Mouse (Mus musculus) heart, embryonic 16.5 days (tissue): ENCODE results near the gene Pbx1. TPM values are rescaled to one million over a fixed set of nuclear protein-coding genes. Genes with fewer than 3 reads are reported as not detected.
A peak's percentile ranks its signal among the peaks of the same experiment; 100 is the strongest.

Experiments used
- ATAC-seq: fragments of 200-750 bp; cut with Nextera tagmentation; replicated peaks from 2 replicates; pipeline ENCODE4 v1.8.0; 2017; ENCODE audit warnings: moderate number of reproducible peaks; ENCODE audit not compliant: insufficient read depth, low FRiP score; ENCODE audit errors: extremely low read depth
- H3K27ac ChIP-seq: fragments of 300-500 bp; sonication (generic); 2 replicates; pipeline ENCODE4 v1.5.1; 2014; ENCODE audit warnings: mild to moderate bottlenecking, low read length, control low read depth, moderate library complexity
- H3K27me3 ChIP-seq: fragments of 300-500 bp; sonication (generic); 2 replicates; pipeline ENCODE4 v1.6.1; 2014; ENCODE audit warnings: low read length, mixed read lengths; ENCODE audit not compliant: control insufficient read depth, insufficient read depth
- H3K36me3 ChIP-seq: fragments of 300-500 bp; sonication (generic); 2 replicates; pipeline ENCODE4 v1.6.1; 2014; ENCODE audit not compliant: control insufficient read depth, insufficient read depth
- H3K4me1 ChIP-seq: fragments of 300-500 bp; sonication (generic); 2 replicates; pipeline ENCODE4 v1.6.1; 2014; ENCODE audit warnings: low read length, mixed read lengths; ENCODE audit not compliant: control insufficient read depth, insufficient read depth
- H3K4me2 ChIP-seq: fragments of 300-500 bp; sonication (generic); 2 replicates; pipeline ENCODE4 v1.6.1; 2014; ENCODE audit warnings: low read depth, mild to moderate bottlenecking, control low read depth, low read length
- H3K4me3 ChIP-seq: fragments of 300-500 bp; sonication (generic); 2 replicates; pipeline ENCODE4 v1.5.1; 2014; ENCODE audit warnings: mild to moderate bottlenecking, control low read depth, low read length
- H3K9ac ChIP-seq: fragments of 300-500 bp; sonication (generic); 2 replicates; pipeline ENCODE4 v1.6.1; 2014; ENCODE audit warnings: low read length, control low read depth
- H3K9me3 ChIP-seq: fragments of 300-500 bp; sonication (generic); replicated peaks from 2 replicates; pipeline ENCODE4 v1.6.1; 2016; ENCODE audit warnings: low read length; ENCODE audit not compliant: control insufficient read depth
- WGBS: fragments of 180-500 bp; shearing (Covaris S2); extraction: QIAGEN DNeasy Blood & Tissue Kit; methylation state at CpG from one replicate; pipeline ENCODE4 v1.1.7; 2014; 5-methylcytosine and 5-hydroxymethylcytosine counted together
- polyA plus RNA-seq: library from polyadenylated mRNA; unstranded; fragments of >200 nt; fragmentation: Nextera tagmentation; extraction: Ambion mirVana; gene quantifications from 2 replicates; pipeline ENCODE4 v1.2.1, GENCODE M21; 2015

Gene Pbx1
- polyA plus RNA-seq, 1 experiment from 2014 or later = 18.0 TPM

DNA sequence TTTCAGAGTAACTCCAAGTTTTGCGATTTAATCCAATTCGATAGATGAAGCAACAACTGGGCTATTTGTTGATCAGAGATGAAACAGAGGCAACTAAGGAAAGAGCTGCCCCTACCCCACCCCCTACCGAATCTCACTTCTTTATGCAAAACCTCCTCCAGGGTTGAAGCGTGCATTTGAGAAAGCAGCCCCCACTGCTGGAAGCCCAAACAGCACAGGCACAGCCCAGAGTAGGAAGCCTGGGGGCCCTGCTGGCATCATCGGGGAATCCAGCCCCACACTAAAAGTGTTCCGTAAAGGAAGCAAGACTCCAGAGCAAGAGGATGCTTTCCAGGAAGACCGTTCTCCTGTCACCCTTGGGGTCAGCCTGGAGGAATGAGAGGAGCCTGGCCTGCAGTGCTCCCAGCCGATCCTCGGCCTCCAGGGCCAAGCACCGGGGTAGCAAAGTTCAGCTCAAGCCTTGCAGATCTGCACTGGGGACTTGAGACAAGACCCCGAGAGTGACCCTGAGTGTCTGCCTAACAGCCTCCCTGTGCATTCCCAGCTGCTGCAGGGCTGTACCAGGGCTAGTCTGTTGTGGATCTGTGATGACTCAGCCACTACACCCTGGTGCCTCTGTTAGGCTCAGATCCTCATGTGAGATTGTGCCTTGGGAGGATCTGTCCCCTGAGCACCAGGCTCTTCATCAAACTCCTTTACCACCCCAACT lies 15.2 kb downstream of the Pbx1 start:
- Histone ChIP-seq H3K4me3 (no peak overlapping the region), H3K27me3 (no peaks in the 10 kb centered on the region), H3K4me2 (peak overlapping the region; percentile 43), H3K9ac (peak overlapping the region; percentile 55), H3K4me1 (peaks cover 37% of the 10 kb centered on the region), H3K9me3 (no peaks in the 10 kb centered on the region), H3K36me3 (0 out of 2 replicates have a peak, but pooled peaks cover 6% of the 10 kb centered on the region), H3K27ac (peak overlapping the region; percentile 57)
- 12% methylated on average over 11 of the region's 11 CpGs for WGBS
- ATAC-seq = peak; percentile 46

GRCm38 (mm10) chr1:168410611-168411010 lies 21.5 kb downstream of the Pbx1 start:
- H3K4me3 ChIP-seq = no peak overlapping the region
- WGBS = 28% methylated on average over 10 of the region's 10 CpGs
- peak overlapping the region; percentile 23; the same call in 1 of the 2 replicates for H3K4me2 ChIP-seq
- H3K9ac ChIP-seq = 0 out of 2 replicates have a peak overlapping the region, but pooled peaks have one; percentile 5
- peak overlapping the region; percentile 56 for H3K27ac ChIP-seq
- H3K9me3 ChIP-seq = no peaks in the 10 kb centered on the region
- no peaks in the 10 kb centered on the region for H3K27me3 ChIP-seq
- peaks cover 8% of the 10 kb centered on the region; the same call in 1 of the 2 replicates for H3K36me3 ChIP-seq
- no peak for ATAC-seq
- peaks cover 55% of the 10 kb centered on the region for H3K4me1 ChIP-seq

DNA sequence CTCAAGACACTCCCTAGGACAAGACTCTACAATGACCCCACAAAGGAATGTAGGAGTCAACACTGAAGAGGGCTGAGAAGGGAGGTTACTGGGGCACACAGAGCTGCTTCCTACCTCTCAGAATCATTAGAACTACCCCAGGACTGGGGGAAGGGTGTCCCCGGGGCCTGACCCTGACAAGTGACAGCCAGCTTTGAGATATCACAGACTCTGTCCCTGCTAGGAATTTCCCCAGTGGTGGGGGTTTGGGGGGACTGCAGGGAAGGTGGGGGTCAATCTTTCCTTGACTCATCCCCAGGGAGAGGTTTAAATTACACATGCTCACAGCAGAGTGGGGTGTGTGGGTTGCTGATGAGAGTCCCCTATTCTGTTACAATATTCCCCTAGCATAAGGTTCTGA lies 22.0 kb downstream of the Pbx1 start:
- Histone ChIP-seq H3K9ac (no peak overlapping the region), H3K9me3 (no peaks in the 10 kb centered on the region), H3K4me1 (peaks cover 58% of the 10 kb centered on the region), H3K4me3 (no peak overlapping the region), H3K36me3 (peaks cover 8% of the 10 kb centered on the region; the same call in 1 of the 2 replicates), H3K27ac (peak overlapping the region; percentile 59), H3K27me3 (no peaks in the 10 kb centered on the region), H3K4me2 (no peak overlapping the region; the same call in 1 of the 2 replicates)
- 7% methylated on average over 1 of the region's 1 CpGs for WGBS
- peak; percentile 73 for ATAC-seq

GRCm38 (mm10) chr1:168408757-168409156 lies 23.3 kb downstream of the Pbx1 start:
- H3K9me3 ChIP-seq = no peaks in the 10 kb centered on the region
- H3K4me2 ChIP-seq = no peak overlapping the region
- WGBS = 60% methylated on average over 10 of the region's 10 CpGs
- peaks cover 60% of the 10 kb centered on the region for H3K4me1 ChIP-seq
- no peak overlapping the region for H3K4me3 ChIP-seq
- H3K9ac ChIP-seq = peak overlapping the region; percentile 20; the same call in 1 of the 2 replicates
- H3K27me3 ChIP-seq = no peaks in the 10 kb centered on the region
- peaks cover 5% of the 10 kb centered on the region; the same call in 1 of the 2 replicates for H3K36me3 ChIP-seq
- ATAC-seq = no peak
- peak overlapping the region; percentile 35 for H3K27ac ChIP-seq

- no peaks in the 10 kb centered on the region for H3K27me3 ChIP-seq
- no peaks in the 10 kb centered on the region for H3K9me3 ChIP-seq
- H3K36me3 ChIP-seq = peaks cover 5% of the 10 kb centered on the region; the same call in 1 of the 2 replicates
- peak overlapping the region; percentile 46 for H3K27ac ChIP-seq
- H3K4me2 ChIP-seq = no peak overlapping the region; the same call in 1 of the 2 replicates
- peaks cover 65% of the 10 kb centered on the region for H3K4me1 ChIP-seq
- no peak for ATAC-seq
- WGBS = 60% methylated on average over 7 of the region's 7 CpGs
- no peak overlapping the region for H3K4me3 ChIP-seq
- H3K9ac ChIP-seq = no peak overlapping the region
Measured at GRCm38 (mm10) chr1:168407958-168408357, 24.1 kb downstream of the Pbx1 start.

DNA sequence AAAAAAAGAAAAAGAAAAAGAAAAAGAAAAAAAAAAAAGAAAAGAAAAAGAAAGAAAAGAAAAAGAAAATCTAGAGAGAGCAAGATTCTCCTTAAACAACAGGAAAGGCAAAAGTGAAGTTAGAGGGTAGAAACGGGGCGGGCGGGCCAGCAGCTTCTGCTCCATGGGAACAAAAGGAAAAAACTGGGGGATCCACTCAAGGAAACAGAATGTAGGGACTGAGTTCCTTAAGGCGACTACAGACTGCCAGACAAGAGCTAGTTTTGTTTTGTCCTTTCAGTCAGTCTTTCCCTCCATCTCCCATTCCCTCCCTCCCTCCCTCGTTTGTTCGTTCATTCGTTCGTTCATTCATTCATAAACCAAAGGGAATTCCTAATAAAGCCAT lies 25.8 kb downstream of the Pbx1 start:
- Histone ChIP-seq H3K9me3 (no peaks in the 10 kb centered on the region), H3K4me3 (no peak overlapping the region), H3K4me2 (no peak overlapping the region), H3K27me3 (no peaks in the 10 kb centered on the region), H3K9ac (no peak overlapping the region), H3K27ac (peak overlapping the region; percentile 55), H3K4me1 (peaks cover 70% of the 10 kb centered on the region), H3K36me3 (peaks cover 5% of the 10 kb centered on the region; the same call in 1 of the 2 replicates)
- WGBS = 58% methylated on average over 8 of the region's 8 CpGs
- no peak for ATAC-seq

GRCm38 (mm10) chr1:168405645-168406290 lies 26.3 kb downstream of the Pbx1 start:
- peak overlapping the region; percentile 30; the same call in 1 of the 2 replicates for H3K9ac ChIP-seq
- H3K4me2 ChIP-seq = peak overlapping the region; percentile 22; the same call in 1 of the 2 replicates
- no peak; the same call in 1 of the 2 replicates for ATAC-seq
- H3K9me3 ChIP-seq = no peaks in the 10 kb centered on the region
- no peak overlapping the region for H3K4me3 ChIP-seq
- H3K27me3 ChIP-seq = no peaks in the 10 kb centered on the region
- peaks cover 8% of the 10 kb centered on the region; the same call in 1 of the 2 replicates for H3K36me3 ChIP-seq
- WGBS = 29% methylated on average over 10 of the region's 12 CpGs
- H3K4me1 ChIP-seq = peaks cover 66% of the 10 kb centered on the region
- peak overlapping the region; percentile 58; the same call in 1 of the 2 replicates for H3K27ac ChIP-seq

- H3K4me2 ChIP-seq = no peak overlapping the region
- no peak overlapping the region for H3K4me3 ChIP-seq
- peaks cover 44% of the 10 kb centered on the region for H3K4me1 ChIP-seq
- H3K9me3 ChIP-seq = no peaks in the 10 kb centered on the region
- no peak overlapping the region for H3K9ac ChIP-seq
- ATAC-seq = no peak
- no peak overlapping the region for H3K27ac ChIP-seq
- WGBS = 75% methylated on average over 2 of the region's 2 CpGs
- H3K27me3 ChIP-seq = no peaks in the 10 kb centered on the region
- H3K36me3 ChIP-seq = peaks cover 7% of the 10 kb centered on the region; the same call in 1 of the 2 replicates
Measured at GRCm38 (mm10) chr1:168403529-168403928, 28.5 kb downstream of the Pbx1 start.

- no peak overlapping the region for H3K4me3 ChIP-seq
- peaks cover 7% of the 10 kb centered on the region; the same call in 1 of the 2 replicates for H3K36me3 ChIP-seq
- H3K4me2 ChIP-seq = no peak overlapping the region
- peaks cover 36% of the 10 kb centered on the region for H3K4me1 ChIP-seq
- no peak overlapping the region for H3K27ac ChIP-seq
- WGBS = 41% methylated on average over 7 of the region's 7 CpGs
- no peak overlapping the region for H3K9ac ChIP-seq
- H3K27me3 ChIP-seq = no peaks in the 10 kb centered on the region
- H3K9me3 ChIP-seq = no peaks in the 10 kb centered on the region
- no peak; the same call in 1 of the 2 replicates for ATAC-seq
Measured at GRCm38 (mm10) chr1:168402683-168403082, 29.4 kb downstream of the Pbx1 start.
